Mouse (Mus musculus): ENCODE results near the gene Rps6ka2. TPM values are rescaled to one million over a fixed set of nuclear protein-coding genes. Genes with fewer than 3 reads are reported as not detected.

The Rps6ka2 gene
- total and polyA plus RNA-seq, 2 experiments from 2014 or later = 16.8 to 40.7 TPM

- DNase-seq (no peak), ATAC-seq (no peak)
- WGBS = 91% methylated on average over 3 of the region's 3 CpGs
- Histone ChIP-seq H3K4me1 (ENCODE audit: insufficient read depth) (no peaks in the 10 kb centered on the region), H3K27me3 (ENCODE audit: insufficient read depth, low read length) (no peaks in the 10 kb centered on the region), H3K36me3 (ENCODE audit: insufficient read depth) (no peaks in the 10 kb centered on the region), H3K4me2 (ENCODE audit: low read depth) (no peak overlapping the region), H3K27ac (ENCODE audit: low read depth, low read length) (no peak overlapping the region), H3K4me3 (ENCODE audit: low read depth, low read length) (no peak overlapping the region), H3K9ac (no peak overlapping the region), H3K9me3 (ENCODE audit: low read length) (no peaks in the 10 kb centered on the region)
- TF ChIP-seq CTCF (IDR thresholded peaks at IDR 0.05; ENCODE audit: low read depth) = no peak
Measured at GRCm38 (mm10) chr17:7189425-7189824, 19.5 kb downstream of the Rps6ka2 start.

DNA sequence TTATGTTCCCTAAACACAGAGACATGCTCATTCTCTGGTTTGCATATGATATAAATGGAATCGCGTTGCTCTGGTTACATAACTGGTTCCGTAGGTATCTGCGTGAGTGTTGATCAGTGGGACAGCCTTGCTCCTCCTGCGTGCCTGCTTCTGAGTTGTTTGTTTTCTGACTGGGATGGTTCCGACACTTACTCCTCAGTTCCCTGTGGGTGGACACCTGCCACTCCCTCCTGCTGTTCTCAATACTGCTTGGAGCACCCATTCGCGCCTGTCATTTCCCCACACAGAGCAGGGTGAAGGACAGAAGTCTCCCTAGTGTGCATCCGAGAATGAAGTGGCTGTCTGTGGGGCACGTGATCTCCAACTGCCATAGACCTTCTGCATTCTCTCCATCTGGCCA is 20.1 kb downstream of the Rps6ka2 start:
- no peak overlapping the region for H3K4me3 ChIP-seq (ENCODE audit: low read depth, low read length)
- no peak for ATAC-seq
- no peak overlapping the region for H3K4me2 ChIP-seq (ENCODE audit: low read depth)
- TF ChIP-seq CTCF (IDR thresholded peaks at IDR 0.05; ENCODE audit: low read depth) = no peak
- H3K4me1 ChIP-seq (ENCODE audit: insufficient read depth) = no peaks in the 10 kb centered on the region
- H3K36me3 ChIP-seq (ENCODE audit: insufficient read depth) = no peaks in the 10 kb centered on the region
- H3K9ac ChIP-seq = no peak overlapping the region
- no peak overlapping the region for H3K27ac ChIP-seq (ENCODE audit: low read depth, low read length)
- 79% methylated on average over 10 of the region's 10 CpGs for WGBS
- DNase-seq = no peak
- H3K27me3 ChIP-seq (ENCODE audit: insufficient read depth, low read length) = no peaks in the 10 kb centered on the region
- H3K9me3 ChIP-seq (ENCODE audit: low read length) = no peaks in the 10 kb centered on the region

DNA sequence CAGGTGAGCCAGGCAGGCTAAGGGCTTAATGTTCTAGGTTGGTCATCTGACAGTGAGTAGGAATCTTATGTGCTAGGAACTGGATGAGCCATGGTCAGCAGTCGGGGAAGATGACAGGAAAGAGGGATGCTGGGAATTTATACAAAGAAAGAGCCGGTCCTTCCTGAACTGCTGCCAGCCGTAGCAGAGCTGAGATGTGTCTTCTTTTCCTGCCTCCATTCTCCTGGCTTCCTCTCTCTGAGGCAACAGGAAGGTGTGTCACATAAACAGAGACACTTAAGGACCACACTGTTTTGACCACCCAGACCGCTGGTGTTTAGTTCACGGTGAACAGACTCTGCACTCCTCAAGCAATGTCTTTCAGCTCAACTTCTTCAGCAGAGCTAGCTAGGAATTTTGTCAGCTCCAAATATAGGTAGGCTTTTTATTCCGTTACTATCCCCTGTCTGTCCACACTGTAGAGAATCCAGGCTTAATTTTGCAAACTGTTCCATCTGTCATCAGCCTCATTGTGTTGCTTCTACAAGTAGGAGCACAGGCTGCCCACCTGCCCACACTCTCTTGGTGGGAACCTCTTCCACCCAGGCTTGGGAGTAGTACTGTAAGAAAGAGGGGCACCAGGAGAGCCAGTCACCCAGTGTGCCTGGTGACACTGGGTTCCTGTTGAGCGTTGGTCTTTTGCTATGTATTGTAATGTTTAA is 24.4 kb downstream of the Rps6ka2 start:
- no peaks in the 10 kb centered on the region for H3K4me1 ChIP-seq (ENCODE audit: insufficient read depth)
- TF ChIP-seq CTCF (IDR thresholded peaks at IDR 0.05; ENCODE audit: low read depth) = no peak
- H3K9ac ChIP-seq = no peak overlapping the region
- no peak overlapping the region for H3K4me2 ChIP-seq (ENCODE audit: low read depth)
- no peaks in the 10 kb centered on the region for H3K36me3 ChIP-seq (ENCODE audit: insufficient read depth)
- no peaks in the 10 kb centered on the region for H3K27me3 ChIP-seq (ENCODE audit: insufficient read depth, low read length)
- no peak overlapping the region for H3K27ac ChIP-seq (ENCODE audit: low read depth, low read length)
- no peaks in the 10 kb centered on the region for H3K9me3 ChIP-seq (ENCODE audit: low read length)
- 91% methylated on average over 7 of the region's 7 CpGs for WGBS
- ATAC-seq = no peak
- DNase-seq = no peak
- no peak overlapping the region for H3K4me3 ChIP-seq (ENCODE audit: low read depth, low read length)

DNA sequence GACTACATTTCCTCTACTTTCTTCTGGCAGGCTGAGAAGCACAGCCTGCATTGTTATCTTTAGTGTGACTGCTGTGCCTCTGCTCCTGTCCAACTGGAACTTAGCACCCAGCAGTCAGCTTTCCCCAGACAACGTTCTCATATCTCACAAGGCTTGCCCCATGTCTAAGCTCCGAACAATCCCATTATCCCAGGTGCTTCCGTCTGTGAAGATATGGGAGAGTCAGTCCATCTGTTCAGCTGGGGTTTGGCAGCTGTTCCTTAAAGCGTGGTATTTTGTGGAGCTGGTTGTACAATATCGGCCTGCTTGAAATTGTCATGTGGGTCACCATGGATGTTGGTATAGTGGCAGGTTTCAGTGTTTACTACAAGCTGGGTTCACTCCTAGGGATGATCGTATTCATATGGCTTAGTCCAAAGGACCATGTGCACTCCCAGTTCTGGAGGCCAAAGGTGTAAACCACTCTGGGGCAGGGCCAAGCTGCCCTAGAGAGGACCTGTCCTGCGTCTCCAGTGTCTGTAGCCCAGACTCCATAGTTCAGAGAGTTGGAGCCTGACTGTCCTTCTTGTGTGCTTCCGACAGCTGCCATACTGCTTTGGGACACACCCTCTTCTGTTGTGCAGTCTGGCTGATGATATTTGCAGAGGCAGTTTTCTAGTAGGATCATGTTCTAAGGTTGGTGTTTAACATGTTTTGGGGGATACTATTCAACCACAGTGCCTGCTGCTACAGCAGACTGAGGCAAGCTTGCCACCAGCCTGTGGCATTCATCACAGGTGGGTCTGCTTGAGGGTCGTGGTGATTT is 27.4 kb downstream of the Rps6ka2 start:
- ATAC-seq = no peak
- no peak overlapping the region for H3K27ac ChIP-seq (ENCODE audit: low read depth, low read length)
- 67% methylated on average over 9 of the region's 9 CpGs for WGBS
- no peak overlapping the region for H3K9ac ChIP-seq
- no peak for TF ChIP-seq CTCF (IDR thresholded peaks at IDR 0.05; ENCODE audit: low read depth)
- H3K4me2 ChIP-seq (ENCODE audit: low read depth) = no peak overlapping the region
- no peak for DNase-seq
- no peaks in the 10 kb centered on the region for H3K27me3 ChIP-seq (ENCODE audit: insufficient read depth, low read length)
- H3K9me3 ChIP-seq (ENCODE audit: low read length) = no peaks in the 10 kb centered on the region
- no peaks in the 10 kb centered on the region for H3K36me3 ChIP-seq (ENCODE audit: insufficient read depth)
- H3K4me1 ChIP-seq (ENCODE audit: insufficient read depth) = no peaks in the 10 kb centered on the region
- H3K4me3 ChIP-seq (ENCODE audit: low read depth, low read length) = no peak overlapping the region

DNA sequence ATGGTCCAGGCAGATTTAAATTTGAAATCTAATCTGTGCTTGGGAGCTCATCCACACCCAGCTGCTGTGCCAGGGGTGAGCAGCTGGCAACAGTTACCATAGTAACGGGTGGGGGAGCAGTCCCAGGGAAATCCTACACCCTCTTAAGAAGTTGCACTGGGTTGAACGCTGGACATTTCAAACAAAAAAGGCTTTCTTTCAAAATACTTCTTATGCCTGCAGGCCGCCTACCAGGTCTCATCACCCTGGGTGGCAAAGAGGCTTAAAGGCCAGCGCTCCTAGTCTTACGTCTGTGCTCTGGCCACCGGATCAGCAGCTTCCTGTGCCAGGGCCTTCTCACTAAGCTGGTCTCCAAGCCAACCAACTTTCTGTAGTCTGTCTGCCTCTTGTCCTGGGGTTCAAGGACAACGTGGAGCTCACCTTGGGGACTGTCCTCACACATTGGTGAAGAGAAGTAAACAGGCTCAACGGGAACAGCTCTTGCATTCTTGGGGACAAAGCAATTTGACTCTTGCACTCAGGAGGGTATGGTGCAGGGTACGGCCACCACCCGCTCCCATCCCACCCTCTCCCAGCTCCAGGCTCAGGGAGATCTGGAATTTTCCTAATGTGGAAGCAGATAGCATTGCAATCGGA is 35.0 kb downstream of the Rps6ka2 start:
- no peak for TF ChIP-seq CTCF (IDR thresholded peaks at IDR 0.05; ENCODE audit: low read depth)
- DNase-seq (peak; percentile 35), ATAC-seq (peak; percentile 67)
- Histone ChIP-seq H3K4me1 (ENCODE audit: insufficient read depth) (peaks cover 19% of the 10 kb centered on the region; the same call in 1 of the 2 replicates), H3K9ac (no peak overlapping the region), H3K4me3 (ENCODE audit: low read depth, low read length) (no peak overlapping the region), H3K36me3 (ENCODE audit: insufficient read depth) (no peaks in the 10 kb centered on the region), H3K27ac (ENCODE audit: low read depth, low read length) (no peak overlapping the region), H3K27me3 (ENCODE audit: insufficient read depth, low read length) (no peaks in the 10 kb centered on the region), H3K4me2 (ENCODE audit: low read depth) (no peak overlapping the region), H3K9me3 (ENCODE audit: low read length) (no peaks in the 10 kb centered on the region)
- WGBS = 39% methylated on average over 11 of the region's 11 CpGs

DNA sequence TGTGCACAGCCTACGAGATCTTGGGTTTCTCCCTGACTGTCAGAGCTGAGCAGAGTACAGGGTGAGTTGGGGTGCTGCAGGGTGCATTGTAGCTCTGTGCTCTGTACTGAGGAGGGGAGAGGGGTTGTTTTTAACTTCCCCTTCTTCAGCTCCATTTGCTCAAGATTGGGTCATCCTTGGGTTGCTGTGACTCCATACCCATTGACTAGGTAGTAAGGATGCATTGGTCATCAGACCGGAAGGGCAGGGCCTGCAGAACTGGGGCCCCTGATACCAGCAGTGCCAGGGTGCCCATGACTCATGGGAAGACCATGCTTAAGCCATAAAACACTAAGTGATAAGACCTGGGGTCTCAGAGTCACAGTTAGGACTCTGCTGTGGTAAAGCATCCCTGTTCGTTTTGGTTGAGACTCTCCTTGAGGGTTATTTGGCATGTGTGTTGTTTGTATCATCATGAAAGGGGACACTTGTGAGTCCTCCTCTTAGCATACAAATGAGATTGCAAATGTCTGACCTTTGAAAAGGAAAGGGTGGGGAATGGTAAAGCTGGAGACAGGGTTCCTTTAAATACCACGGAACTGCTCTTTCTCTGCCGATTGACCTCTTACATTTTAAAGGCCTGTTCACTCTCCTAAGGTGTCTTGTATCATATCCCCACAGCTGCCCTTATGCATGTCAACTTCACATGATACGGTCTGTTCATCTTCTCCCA is 36.7 kb downstream of the Rps6ka2 start:
- TF ChIP-seq CTCF (IDR thresholded peaks at IDR 0.05; ENCODE audit: low read depth) = no peak
- Histone ChIP-seq H3K4me3 (ENCODE audit: low read depth, low read length) (no peak overlapping the region), H3K9me3 (ENCODE audit: low read length) (no peaks in the 10 kb centered on the region), H3K36me3 (ENCODE audit: insufficient read depth) (no peaks in the 10 kb centered on the region), H3K4me1 (ENCODE audit: insufficient read depth) (peaks cover 19% of the 10 kb centered on the region; the same call in 1 of the 2 replicates), H3K4me2 (ENCODE audit: low read depth) (no peak overlapping the region), H3K27me3 (ENCODE audit: insufficient read depth, low read length) (no peaks in the 10 kb centered on the region), H3K27ac (ENCODE audit: low read depth, low read length) (no peak overlapping the region), H3K9ac (no peak overlapping the region)
- DNase-seq = no peak
- 74% methylated on average over 6 of the region's 6 CpGs for WGBS
- no peak for ATAC-seq
